Mouse (Mus musculus) small intestine, adult 2 months (tissue): ENCODE data around the gene Ankrd11. TPM values are rescaled to one million over a fixed set of nuclear protein-coding genes. Genes with fewer than 3 reads are reported as not detected.

Experiments used
- H3K27ac ChIP-seq: fragments of 200-500 bp; 2 replicates; pipeline ENCODE4 v1.5.1; 2012; ENCODE audit warnings: low read depth, low read length, control low read depth, inconsistent platforms; ENCODE audit not compliant: insufficient read depth
- H3K27me3 ChIP-seq: fragments of 200-500 bp; 2 replicates; pipeline ENCODE4 v1.6.1; 2012; ENCODE audit warnings: mild to moderate bottlenecking, moderate library complexity, low read length, inconsistent platforms; ENCODE audit not compliant: control insufficient read depth, insufficient read depth
- H3K36me3 ChIP-seq: fragments of 200-500 bp; 2 replicates; pipeline ENCODE4 v1.6.1; 2012; ENCODE audit warnings: mild to moderate bottlenecking, low read length, control low read depth, inconsistent platforms; ENCODE audit not compliant: control insufficient read depth, insufficient read depth
- H3K4me1 ChIP-seq: fragments of 200-500 bp; 2 replicates; pipeline ENCODE4 v1.6.1; 2012; ENCODE audit warnings: low read length, inconsistent platforms, mixed read lengths; ENCODE audit not compliant: control insufficient read depth, insufficient read depth, insufficient read length
- H3K4me3 ChIP-seq: fragments of 200-500 bp; 2 replicates; pipeline ENCODE4 v1.5.1; 2012; ENCODE audit warnings: low read depth, mild to moderate bottlenecking, control low read depth, inconsistent platforms, low read length, moderate library complexity
- CTCF ChIP-seq: fragments of 200-500 bp; IDR thresholded peaks from 2 replicates; pipeline ENCODE4 v1.5.1; 2012; ENCODE audit warnings: low read depth, mild to moderate bottlenecking, control low read depth, inconsistent platforms, low read length, moderate library complexity, mixed read lengths; ENCODE audit not compliant: insufficient replicate concordance, insufficient read length; ENCODE audit errors: extremely low read depth
- POLR2A ChIP-seq: fragments of 200-500 bp; IDR thresholded peaks from 2 replicates; pipeline ENCODE4 v1.6.1; 2012; ENCODE audit warnings: low read depth, mild to moderate bottlenecking, control low read depth, inconsistent platforms, low read length, moderate library complexity
- WGBS: fragments of 180-500 bp; shearing (Covaris S2); methylation state at CpG from one replicate; pipeline ENCODE4 v1.1.7; 2018; 5-methylcytosine and 5-hydroxymethylcytosine counted together
- polyA plus RNA-seq: library from polyadenylated mRNA; depleted of rRNA; stranded (reverse); fragments of >200 nt; gene quantifications from 2 replicates; pipeline ENCODE4 v1.2.3, GENCODE M21; 2012

The Ankrd11 gene
- polyA plus RNA-seq, 1 experiment = 79.9 TPM

GRCm38 (mm10) chr8:123040110-123040650 lies 1.9 kb downstream of the Ankrd11 start:
- Histone ChIP-seq H3K27ac (peak overlapping the region; percentile 80; the same call in 1 of the 2 replicates), H3K36me3 (no peaks in the 10 kb centered on the region), H3K27me3 (no peaks in the 10 kb centered on the region), H3K4me3 (no peak overlapping the region), H3K4me1 (peaks cover 29% of the 10 kb centered on the region)
- no peak for TF ChIP-seq CTCF
- no peak for TF ChIP-seq POLR2A
- WGBS = 2% methylated on average over 4 of the region's 4 CpGs

- 0 out of 2 replicates have a peak overlapping the region, but pooled peaks have one; percentile 80 for H3K27ac ChIP-seq
- H3K27me3 ChIP-seq = no peaks in the 10 kb centered on the region
- no peaks in the 10 kb centered on the region for H3K36me3 ChIP-seq
- TF ChIP-seq POLR2A = no peak
- no peak for TF ChIP-seq CTCF
- H3K4me3 ChIP-seq = no peak overlapping the region
- 56% methylated on average over 11 of the region's 11 CpGs for WGBS
- H3K4me1 ChIP-seq = peaks cover 30% of the 10 kb centered on the region
Observed at GRCm38 (mm10) chr8:123039376-123040109, 2.5 kb downstream of the Ankrd11 start.

GRCm38 (mm10) chr8:123038351-123038750 lies 3.7 kb downstream of the Ankrd11 start:
- H3K36me3 ChIP-seq = no peaks in the 10 kb centered on the region
- peaks cover 28% of the 10 kb centered on the region for H3K4me1 ChIP-seq
- TF ChIP-seq POLR2A = no peak
- no peak for TF ChIP-seq CTCF
- peak overlapping the region; percentile 38; the same call in 1 of the 2 replicates for H3K27ac ChIP-seq
- no peak overlapping the region for H3K4me3 ChIP-seq
- 12% methylated on average over 2 of the region's 2 CpGs for WGBS
- no peaks in the 10 kb centered on the region for H3K27me3 ChIP-seq

- H3K27ac ChIP-seq = peak overlapping the region; percentile 72
- no peaks in the 10 kb centered on the region for H3K27me3 ChIP-seq
- peaks cover 29% of the 10 kb centered on the region for H3K4me1 ChIP-seq
- H3K4me3 ChIP-seq = no peak overlapping the region
- 42% methylated on average over 11 of the region's 11 CpGs for WGBS
- no peaks in the 10 kb centered on the region for H3K36me3 ChIP-seq
- no peak for TF ChIP-seq POLR2A
- no peak for TF ChIP-seq CTCF
Observed at GRCm38 (mm10) chr8:123037487-123037886, 4.6 kb downstream of the Ankrd11 start.

GRCm38 (mm10) chr8:123036956-123037355 lies 5.1 kb downstream of the Ankrd11 start:
- TF ChIP-seq CTCF (no peak), POLR2A (no peak)
- no peak overlapping the region for H3K4me3 ChIP-seq
- H3K4me1 ChIP-seq = peaks cover 29% of the 10 kb centered on the region
- WGBS = 3% methylated on average over 3 of the region's 3 CpGs
- no peaks in the 10 kb centered on the region for H3K27me3 ChIP-seq
- H3K36me3 ChIP-seq = no peaks in the 10 kb centered on the region
- peak overlapping the region; percentile 72 for H3K27ac ChIP-seq

- TF ChIP-seq CTCF (no peak), POLR2A (no peak)
Observed at GRCm38 (mm10) chr8:123034171-123034570, 7.9 kb downstream of the Ankrd11 start.

GRCm38 (mm10) chr8:123033431-123033830 lies 8.6 kb downstream of the Ankrd11 start:
- TF ChIP-seq POLR2A (no peak), CTCF (no peak)
- H3K27me3 ChIP-seq = no peaks in the 10 kb centered on the region
- H3K4me3 ChIP-seq = no peak overlapping the region
- H3K27ac ChIP-seq = peak overlapping the region; percentile 53
- peaks cover 26% of the 10 kb centered on the region for H3K4me1 ChIP-seq
- H3K36me3 ChIP-seq = no peaks in the 10 kb centered on the region

More at GRCm38 (mm10) chr8:123034171-123034570, 7.9 kb downstream of the Ankrd11 start:
- Histone ChIP-seq H3K27me3 (no peaks in the 10 kb centered on the region), H3K36me3 (no peaks in the 10 kb centered on the region), H3K4me1 (peaks cover 27% of the 10 kb centered on the region), H3K27ac (peak overlapping the region; percentile 2; the same call in 1 of the 2 replicates), H3K4me3 (no peak overlapping the region)
- 49% methylated on average over 6 of the region's 6 CpGs for WGBS
